Mouse (Mus musculus) intestine, embryonic 15.5 days (tissue): ENCODE measurements at regions not wholly inside any gene's neighbourhood (a gene's known extent, or its start where the extent isn't known, plus 50 kb on each side); places are given as distances from the start of the nearest gene placed in this dataset.
"Not testable (repeated sequence)": the region's sequence is repeated elsewhere in the genome, so short reads cannot be mapped to it uniquely, and the experiment has no call there.

Experiments used
- ATAC-seq: fragments of 200-750 bp; cut with Nextera tagmentation; 2 replicates; pipeline ENCODE4 v1.8.0; 2017; ENCODE audit warnings: moderate TSS enrichment, moderate library complexity
- H3K27ac ChIP-seq: fragments of 300-500 bp; sonication (generic); 2 replicates; pipeline ENCODE4 v1.5.1; 2015; ENCODE audit warnings: mild to moderate bottlenecking, inconsistent platforms
- H3K27me3 ChIP-seq: fragments of 300-500 bp; sonication (generic); replicated peaks from 2 replicates; pipeline ENCODE4 v1.6.1; 2015; ENCODE audit warnings: inconsistent platforms
- H3K36me3 ChIP-seq: fragments of 300-500 bp; sonication (generic); 2 replicates; pipeline ENCODE4 v1.6.1; 2015; ENCODE audit warnings: inconsistent platforms
- H3K4me1 ChIP-seq: fragments of 300-500 bp; sonication (generic); replicated peaks from 2 replicates; pipeline ENCODE4 v1.6.1; 2015; ENCODE audit warnings: inconsistent platforms
- H3K4me2 ChIP-seq: fragments of 300-500 bp; sonication (generic); replicated peaks from 2 replicates; pipeline ENCODE4 v1.6.1; 2015; ENCODE audit warnings: mild to moderate bottlenecking, inconsistent platforms
- H3K4me3 ChIP-seq: fragments of 300-500 bp; sonication (generic); replicated peaks from 2 replicates; pipeline ENCODE4 v1.5.1; 2015; ENCODE audit warnings: inconsistent platforms
- H3K9ac ChIP-seq: fragments of 300-500 bp; sonication (generic); 2 replicates; pipeline ENCODE4 v1.6.1; 2015; ENCODE audit warnings: inconsistent platforms
- H3K9me3 ChIP-seq: fragments of 300-500 bp; sonication (generic); 2 replicates; pipeline ENCODE4 v1.6.1; 2016; ENCODE audit warnings: inconsistent platforms
- WGBS: fragments of 180-500 bp; shearing (Covaris S2); methylation state at CpG from one replicate; pipeline ENCODE4 v1.1.7; 2015; 5-methylcytosine and 5-hydroxymethylcytosine counted together

- H3K27me3 ChIP-seq = no peaks in the 10 kb centered on the region
- 91% methylated on average over 3 of the region's 3 CpGs for WGBS
Measured at GRCm38 (mm10) chr13:87325553-87325952, 1278.8 kb upstream of the Cox7c start.

GRCm38 (mm10) chr13:87323526-87323925 lies 1276.8 kb upstream of the Cox7c start:
- no peak overlapping the region for H3K9ac ChIP-seq
- ATAC-seq = peak; percentile 61
- no peaks in the 10 kb centered on the region for H3K4me1 ChIP-seq

More at GRCm38 (mm10) chr13:87325553-87325952, 1278.8 kb upstream of the Cox7c start:
- no peaks in the 10 kb centered on the region for H3K36me3 ChIP-seq
- no peak overlapping the region for H3K4me3 ChIP-seq
- no peaks in the 10 kb centered on the region for H3K9me3 ChIP-seq
- H3K27ac ChIP-seq = no peak overlapping the region
- no peak for ATAC-seq
- no peak overlapping the region for H3K4me2 ChIP-seq
- no peaks in the 10 kb centered on the region for H3K4me1 ChIP-seq
- H3K9ac ChIP-seq = no peak overlapping the region

GRCm38 (mm10) chr13:87314022-87314421 lies 1267.3 kb upstream of the Cox7c start:
- not testable (repeated sequence) for H3K9me3 ChIP-seq, H3K36me3 ChIP-seq, ATAC-seq, H3K27ac ChIP-seq, H3K4me2 ChIP-seq, H3K4me1 ChIP-seq, H3K4me3 ChIP-seq, H3K27me3 ChIP-seq, H3K9ac ChIP-seq

More at GRCm38 (mm10) chr13:87323526-87323925, 1276.8 kb upstream of the Cox7c start:
- Histone ChIP-seq H3K9me3 (no peaks in the 10 kb centered on the region), H3K27me3 (no peaks in the 10 kb centered on the region), H3K4me3 (no peak overlapping the region), H3K27ac (no peak overlapping the region), H3K36me3 (no peaks in the 10 kb centered on the region), H3K4me2 (no peak overlapping the region)
- 35% methylated on average over 1 of the region's 1 CpGs for WGBS

GRCm38 (mm10) chr13:87313503-87313902 lies 1266.8 kb upstream of the Cox7c start:
- no peak overlapping the region for H3K4me3 ChIP-seq
- no peak for ATAC-seq
- 84% methylated on average over 1 of the region's 1 CpGs for WGBS
- no peak overlapping the region for H3K9ac ChIP-seq
- no peak overlapping the region for H3K27ac ChIP-seq
- H3K36me3 ChIP-seq = no peaks in the 10 kb centered on the region
- no peaks in the 10 kb centered on the region for H3K9me3 ChIP-seq
- H3K4me1 ChIP-seq = no peaks in the 10 kb centered on the region
- no peaks in the 10 kb centered on the region for H3K27me3 ChIP-seq
- H3K4me2 ChIP-seq = no peak overlapping the region
